Mouse (Mus musculus): ENCODE measurements around the gene Smcr8. TPM values are rescaled to one million over a fixed set of nuclear protein-coding genes. Genes with fewer than 3 reads are reported as not detected.
"Not testable (repeated sequence)": the region's sequence is repeated elsewhere in the genome, so short reads cannot be mapped to it uniquely, and the experiment has no call there.

Gene Smcr8
- total RNA-seq, 2 experiments from 2014 or later: 5.6 to 10.0 TPM

DNA sequence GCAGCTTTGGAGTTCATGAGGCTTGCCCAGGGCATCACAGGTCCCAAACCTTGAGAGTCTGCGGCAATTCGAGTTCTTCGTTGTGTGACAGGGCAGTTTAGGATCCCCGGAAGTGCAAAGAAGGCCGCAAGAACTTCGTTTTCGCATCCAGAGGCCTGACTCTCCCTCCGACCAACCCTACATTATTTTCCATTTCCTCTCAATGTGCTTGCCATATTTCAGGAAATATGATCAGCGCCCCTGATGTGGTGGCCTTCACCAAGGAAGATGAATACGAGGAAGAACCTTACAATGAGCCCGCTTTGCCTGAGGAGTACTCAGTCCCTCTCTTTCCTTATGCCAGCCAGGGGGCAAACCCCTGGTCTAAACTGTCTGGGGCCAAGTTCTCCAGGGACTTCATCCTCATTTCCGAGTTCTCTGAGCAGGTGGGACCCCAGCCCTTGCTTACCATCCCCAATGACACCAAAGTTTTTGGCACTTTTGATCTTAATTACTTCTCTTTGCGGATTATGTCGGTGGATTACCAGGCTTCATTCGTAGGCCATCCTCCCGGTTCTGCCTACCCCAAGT, 562 bp downstream of the Smcr8 start:
- ATAC-seq (replicated peaks; ENCODE audit: low FRiP score, poor library complexity, severe bottlenecking): no peak

DNA sequence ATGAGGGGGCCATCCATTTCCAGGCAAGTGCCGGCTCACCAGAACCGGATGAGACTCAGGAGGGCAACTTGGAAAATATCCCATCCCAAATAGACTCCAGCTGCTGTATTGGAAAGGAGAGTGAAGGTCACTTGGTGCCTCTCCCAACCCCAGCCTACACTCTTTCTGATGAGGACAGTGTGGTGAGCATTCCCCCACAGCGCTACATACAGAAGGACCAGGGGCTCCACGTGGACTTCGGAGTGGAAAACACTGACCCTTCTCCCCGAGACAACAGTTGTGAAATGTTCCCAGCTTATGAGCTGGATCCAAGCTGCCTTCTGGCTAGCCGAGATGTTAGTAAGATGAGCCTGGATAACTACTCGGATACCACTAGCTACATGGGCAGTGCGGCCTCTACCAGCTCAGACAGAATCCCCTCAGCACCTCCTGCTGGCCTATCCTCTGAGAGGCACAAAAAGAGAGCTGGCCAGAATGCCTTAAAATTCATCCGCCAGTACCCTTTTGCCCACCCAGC, 2.4 kb downstream of the Smcr8 start:
- no peak for ATAC-seq (replicated peaks; ENCODE audit: low FRiP score, poor library complexity, severe bottlenecking)

DNA sequence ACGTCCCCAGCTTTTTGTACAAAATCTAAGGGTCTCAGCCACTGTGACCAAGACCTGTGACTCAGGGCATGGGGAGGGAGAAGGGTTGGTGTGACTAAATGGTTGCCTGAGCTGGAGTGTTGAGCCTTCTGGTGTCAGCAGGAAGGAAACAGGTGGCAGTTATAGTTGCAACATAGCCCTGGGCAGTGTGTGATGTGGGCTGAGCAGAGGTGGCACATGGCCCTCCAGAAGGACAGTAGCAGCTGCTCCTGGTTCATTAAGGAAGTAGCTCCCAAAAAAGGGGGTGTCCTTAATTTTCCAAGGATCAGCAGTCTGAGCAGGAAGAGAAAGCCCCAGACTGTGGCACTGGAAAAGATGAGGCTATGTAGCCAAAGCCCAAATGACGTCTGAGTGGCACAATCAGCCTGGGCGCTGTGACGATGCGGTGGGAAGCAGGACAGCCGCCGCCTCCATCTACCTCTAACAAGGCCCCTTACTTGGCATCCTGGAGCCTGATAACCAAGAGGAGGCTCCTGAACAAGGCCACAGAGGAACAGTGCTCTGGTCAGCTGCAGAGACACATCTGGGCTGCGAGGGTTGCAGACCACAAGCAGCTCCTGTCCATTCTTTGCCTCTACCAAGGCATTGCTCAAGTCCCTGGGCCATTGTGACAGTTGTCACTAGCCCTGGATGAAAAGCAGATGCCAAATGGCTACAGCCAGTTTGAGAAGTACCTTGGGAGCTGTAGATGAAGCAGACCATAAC, 7.0 kb downstream of the Smcr8 start:
- no peak for ATAC-seq (replicated peaks; ENCODE audit: low FRiP score, poor library complexity, severe bottlenecking)

DNA sequence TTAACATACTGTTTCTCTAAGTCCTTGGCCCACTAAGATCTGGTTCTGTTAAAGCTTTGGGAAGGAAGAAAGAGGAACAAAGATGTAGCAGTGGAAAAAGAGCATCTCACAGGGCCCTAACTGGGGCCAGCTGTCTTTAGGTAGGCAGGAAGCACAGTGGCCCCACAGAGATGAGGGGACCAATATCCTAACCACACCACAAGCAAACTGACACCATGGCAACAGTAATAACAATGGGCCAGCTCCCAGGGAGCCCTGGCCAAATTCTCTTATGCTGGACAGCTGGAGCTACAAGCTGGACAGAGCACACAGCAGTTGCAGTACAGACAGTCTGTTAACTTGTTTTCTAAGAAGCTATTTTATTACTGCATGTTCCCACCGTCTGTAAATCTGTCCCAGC, 10.3 kb downstream of the Smcr8 start:
- no peak for ATAC-seq (replicated peaks; ENCODE audit: low FRiP score, poor library complexity, severe bottlenecking)

- ATAC-seq (replicated peaks; ENCODE audit: low FRiP score, poor library complexity, severe bottlenecking): no peak
Observed at GRCm38 (mm10) chr11:60790472-60790871, 13.1 kb downstream of the Smcr8 start.

- no peak for ATAC-seq (replicated peaks; ENCODE audit: low FRiP score, poor library complexity, severe bottlenecking)
Observed at GRCm38 (mm10) chr11:60796342-60796741, 19.0 kb downstream of the Smcr8 start.

DNA sequence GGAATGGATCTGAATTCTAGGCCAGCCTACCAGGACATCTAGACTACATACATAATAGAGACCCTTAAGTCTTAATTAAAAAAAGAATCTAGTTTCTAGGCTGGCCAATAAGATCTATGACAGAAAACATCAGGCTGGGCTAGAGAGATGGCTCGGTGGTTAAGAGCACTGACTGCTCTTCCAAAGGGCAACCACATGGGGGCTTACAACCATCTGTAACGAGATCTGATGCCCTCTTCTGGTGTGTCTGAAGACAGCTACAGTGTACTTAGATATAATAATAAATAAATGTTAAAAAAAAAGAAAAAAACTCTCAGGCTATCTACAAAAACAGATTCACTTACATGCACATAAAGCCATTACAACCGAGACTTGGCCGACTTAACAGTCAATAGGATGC, 22.7 kb downstream of the Smcr8 start:
- no peak for ATAC-seq (replicated peaks; ENCODE audit: low FRiP score, poor library complexity, severe bottlenecking)

DNA sequence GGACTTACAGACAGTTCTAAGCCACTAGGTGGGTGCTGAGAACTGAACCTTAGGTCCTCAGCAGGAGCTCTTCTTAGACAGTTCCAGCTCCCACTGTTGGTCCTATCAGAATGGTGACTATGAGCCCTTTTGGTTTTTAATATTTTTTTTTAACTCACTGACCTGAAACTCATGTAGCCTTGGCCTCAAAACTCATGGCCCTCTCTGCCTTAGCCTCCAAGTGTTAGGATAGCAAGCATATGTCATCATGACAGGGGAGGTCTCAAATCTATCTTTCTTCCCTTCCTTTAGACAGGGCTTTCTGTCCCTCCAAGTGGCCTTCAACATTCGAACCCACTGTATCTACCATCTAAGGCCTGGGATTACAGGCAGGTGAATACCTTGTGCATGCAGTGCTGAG, 23.6 kb downstream of the Smcr8 start:
- no peak for ATAC-seq (replicated peaks; ENCODE audit: low FRiP score, poor library complexity, severe bottlenecking)

- no peak for ATAC-seq (replicated peaks; ENCODE audit: low FRiP score, poor library complexity, severe bottlenecking)
Observed at GRCm38 (mm10) chr11:60808286-60809070, 31.2 kb downstream of the Smcr8 start.

GRCm38 (mm10) chr11:60809546-60809945, 32.2 kb downstream of the Smcr8 start:
- no peak for ATAC-seq (replicated peaks; ENCODE audit: low FRiP score, poor library complexity, severe bottlenecking)

- ATAC-seq (replicated peaks; ENCODE audit: low FRiP score, poor library complexity, severe bottlenecking): no peak
Observed at GRCm38 (mm10) chr11:60810046-60810965, 33.0 kb downstream of the Smcr8 start.

DNA sequence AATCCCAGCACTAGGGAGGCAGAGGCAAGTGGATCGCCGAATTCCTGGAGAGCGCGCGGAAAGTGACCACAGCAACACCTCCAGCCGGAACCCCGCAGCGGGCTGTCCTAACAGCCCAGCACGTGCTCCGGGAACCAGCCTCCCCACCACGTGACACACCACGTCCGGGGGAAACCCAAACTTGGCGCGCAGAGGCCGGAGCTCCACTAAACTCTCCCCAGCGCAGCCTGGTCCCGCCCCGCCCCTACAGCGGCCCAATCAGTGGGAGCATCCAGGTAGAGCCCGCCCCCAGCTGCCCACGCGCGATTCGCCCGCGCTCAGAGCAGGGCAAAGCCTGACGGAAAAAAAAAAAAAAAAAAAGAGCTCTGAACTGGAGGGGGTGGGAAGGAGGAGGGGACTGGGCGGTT, 33.7 kb downstream of the Smcr8 start:
- ATAC-seq (replicated peaks; ENCODE audit: low FRiP score, poor library complexity, severe bottlenecking): peak; percentile 92

DNA sequence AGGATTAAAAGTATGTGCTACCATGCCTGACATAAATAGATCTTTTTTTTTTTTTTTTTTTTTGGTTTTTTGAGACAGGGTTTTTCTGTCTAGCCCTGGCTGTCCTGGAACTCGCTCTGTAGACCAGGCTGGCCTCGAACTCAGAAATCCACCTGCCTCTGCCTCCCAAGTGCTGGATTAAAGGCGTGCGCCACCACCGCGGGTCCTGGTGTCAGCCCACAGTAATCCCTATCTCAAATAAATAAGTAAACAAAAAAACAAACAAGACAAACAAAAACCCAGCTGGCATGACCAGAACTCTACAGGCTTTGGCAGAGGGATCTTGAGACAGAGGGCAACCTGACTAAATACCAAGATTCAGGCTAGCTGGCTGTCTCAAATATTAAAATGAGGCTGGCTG, 34.3 kb downstream of the Smcr8 start, which contains the start of gene Shmt1:
Gene Shmt1, minus strand, starts transcription at position 101 of the 400 bp plus-strand sequence.
- ATAC-seq (replicated peaks; ENCODE audit: low FRiP score, poor library complexity, severe bottlenecking): not testable (repeated sequence)

DNA sequence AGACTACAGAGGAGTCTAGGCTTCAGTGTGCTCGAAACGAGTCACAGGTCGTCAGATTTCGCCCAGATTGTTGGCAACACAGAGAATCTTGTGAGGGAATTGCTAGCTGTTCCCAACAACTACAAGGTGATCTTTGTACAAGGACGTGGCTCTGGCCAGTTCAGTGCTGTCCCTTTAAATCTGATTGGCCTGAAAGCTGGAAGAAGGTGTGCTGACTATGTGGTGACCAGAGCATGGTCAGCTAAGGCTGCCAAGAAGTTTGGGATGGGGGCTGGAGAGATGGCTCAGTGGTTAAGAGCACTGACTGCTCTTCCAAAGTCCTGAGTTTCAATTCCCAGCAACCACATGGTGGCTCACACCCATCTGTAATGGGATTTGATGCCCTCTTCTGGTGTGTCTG, 39.1 kb downstream of the Smcr8 start:
- ATAC-seq (replicated peaks; ENCODE audit: low FRiP score, poor library complexity, severe bottlenecking): no peak

GRCm38 (mm10) chr11:60823771-60824170, 46.4 kb downstream of the Smcr8 start:
- no peak for ATAC-seq (replicated peaks; ENCODE audit: low FRiP score, poor library complexity, severe bottlenecking)

DNA sequence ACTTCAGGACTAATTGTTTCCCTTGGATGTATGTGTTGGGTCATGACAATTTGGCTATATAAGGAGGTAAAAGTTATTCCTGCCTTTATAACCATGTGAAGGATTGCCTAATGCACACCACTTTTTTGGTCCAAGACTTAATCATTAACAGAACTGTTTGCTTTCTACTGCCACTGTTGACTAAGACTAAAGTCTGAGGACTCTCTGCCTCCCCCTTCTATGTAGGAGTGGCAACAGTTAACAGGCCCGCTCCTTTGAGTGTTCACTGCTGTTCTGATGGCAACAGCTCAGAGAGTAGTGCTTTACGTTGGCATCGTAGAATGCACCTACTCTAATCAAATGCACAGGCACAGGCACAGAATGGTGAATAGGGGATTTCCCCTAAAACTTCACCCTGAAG, 47.9 kb downstream of the Smcr8 start:
- ATAC-seq (replicated peaks; ENCODE audit: low FRiP score, poor library complexity, severe bottlenecking): no peak

- no peak for ATAC-seq (replicated peaks; ENCODE audit: low FRiP score, poor library complexity, severe bottlenecking)
Observed at GRCm38 (mm10) chr11:60826700-60827099, 49.4 kb downstream of the Smcr8 start.

GRCm38 (mm10) chr11:60827241-60827945, 50.1 kb downstream of the Smcr8 start:
- no peak for ATAC-seq (replicated peaks; ENCODE audit: low FRiP score, poor library complexity, severe bottlenecking)

- no peak for ATAC-seq (replicated peaks; ENCODE audit: low FRiP score, poor library complexity, severe bottlenecking)
Observed at GRCm38 (mm10) chr11:60828903-60829302, 51.6 kb downstream of the Smcr8 start.

All from erythroblast, adult 5-6 weeks (primary cell).